Mouse (Mus musculus): ENCODE results near the gene Cntn5. TPM values are rescaled to one million over a fixed set of nuclear protein-coding genes. Genes with fewer than 3 reads are reported as not detected.

Gene Cntn5
- polyA plus RNA-seq, 1 experiment from 2014 or later, result 0.84 TPM

GRCm38 (mm10) chr9:10368410-10368809 lies 536.2 kb downstream of the Cntn5 start:
- Histone ChIP-seq H3K4me2 (ENCODE audit: low read depth) (no peak overlapping the region), H3K9ac (ENCODE audit: low read length) (no peak overlapping the region), H3K36me3 (ENCODE audit: control insufficient read depth, insufficient read depth, low read length) (no peaks in the 10 kb centered on the region), H3K27me3 (ENCODE audit: control insufficient read depth, insufficient read depth, low read length) (no peaks in the 10 kb centered on the region), H3K4me1 (ENCODE audit: control insufficient read depth, insufficient read depth, low read length) (no peaks in the 10 kb centered on the region), H3K9me3 (ENCODE audit: control insufficient read depth, low read length) (no peaks in the 10 kb centered on the region), H3K4me3 (ENCODE audit: low read depth, low read length) (no peak overlapping the region), H3K27ac (ENCODE audit: low read depth, low read length) (no peak overlapping the region)
- 43% methylated on average over 1 of the region's 1 CpGs for WGBS
- ATAC-seq (ENCODE audit: insufficient read depth, low FRiP score, low TSS enrichment) (peak; percentile 76; the same call in 1 of the 2 replicates), DNase-seq (ENCODE audit: low spot score) (no peak)

GRCm38 (mm10) chr9:10366246-10366955 lies 538.2 kb downstream of the Cntn5 start:
- H3K36me3 ChIP-seq (ENCODE audit: control insufficient read depth, insufficient read depth, low read length), result no peaks in the 10 kb centered on the region
- DNase-seq (ENCODE audit: low spot score), result no peak
- H3K27ac ChIP-seq (ENCODE audit: low read depth, low read length), result no peak overlapping the region
- no peaks in the 10 kb centered on the region for H3K4me1 ChIP-seq (ENCODE audit: control insufficient read depth, insufficient read depth, low read length)
- H3K9ac ChIP-seq (ENCODE audit: low read length), result no peak overlapping the region
- H3K4me2 ChIP-seq (ENCODE audit: low read depth), result no peak overlapping the region
- no peak for ATAC-seq (ENCODE audit: insufficient read depth, low FRiP score, low TSS enrichment)
- H3K4me3 ChIP-seq (ENCODE audit: low read depth, low read length), result no peak overlapping the region
- H3K27me3 ChIP-seq (ENCODE audit: control insufficient read depth, insufficient read depth, low read length), result no peaks in the 10 kb centered on the region
- 75% methylated on average over 6 of the region's 6 CpGs for WGBS
- no peaks in the 10 kb centered on the region for H3K9me3 ChIP-seq (ENCODE audit: control insufficient read depth, low read length)

- Histone ChIP-seq H3K4me1 (ENCODE audit: control insufficient read depth, insufficient read depth, low read length) (no peaks in the 10 kb centered on the region), H3K4me2 (ENCODE audit: low read depth) (no peak overlapping the region), H3K4me3 (ENCODE audit: low read depth, low read length) (no peak overlapping the region), H3K27me3 (ENCODE audit: control insufficient read depth, insufficient read depth, low read length) (no peaks in the 10 kb centered on the region), H3K27ac (ENCODE audit: low read depth, low read length) (no peak overlapping the region), H3K9ac (ENCODE audit: low read length) (no peak overlapping the region), H3K9me3 (ENCODE audit: control insufficient read depth, low read length) (no peaks in the 10 kb centered on the region), H3K36me3 (ENCODE audit: control insufficient read depth, insufficient read depth, low read length) (no peaks in the 10 kb centered on the region)
- ATAC-seq (ENCODE audit: insufficient read depth, low FRiP score, low TSS enrichment), result no peak
- no peak for DNase-seq (ENCODE audit: low spot score)
- WGBS, result 88% methylated on average over 4 of the region's 4 CpGs
Observed at GRCm38 (mm10) chr9:10350909-10351655, 553.5 kb downstream of the Cntn5 start.

GRCm38 (mm10) chr9:10348741-10349140 lies 555.8 kb downstream of the Cntn5 start:
- Histone ChIP-seq H3K27ac (ENCODE audit: low read depth, low read length) (no peak overlapping the region), H3K4me2 (ENCODE audit: low read depth) (no peak overlapping the region), H3K4me1 (ENCODE audit: control insufficient read depth, insufficient read depth, low read length) (no peaks in the 10 kb centered on the region), H3K9me3 (ENCODE audit: control insufficient read depth, low read length) (no peaks in the 10 kb centered on the region), H3K27me3 (ENCODE audit: control insufficient read depth, insufficient read depth, low read length) (no peaks in the 10 kb centered on the region), H3K4me3 (ENCODE audit: low read depth, low read length) (no peak overlapping the region), H3K9ac (ENCODE audit: low read length) (no peak overlapping the region), H3K36me3 (ENCODE audit: control insufficient read depth, insufficient read depth, low read length) (no peaks in the 10 kb centered on the region)
- DNase-seq (ENCODE audit: low spot score) (no peak), ATAC-seq (ENCODE audit: insufficient read depth, low FRiP score, low TSS enrichment) (no peak)
- WGBS, result 87% methylated on average over 11 of the region's 11 CpGs

GRCm38 (mm10) chr9:10348222-10348621 lies 556.4 kb downstream of the Cntn5 start:
- H3K9me3 ChIP-seq (ENCODE audit: control insufficient read depth, low read length), result no peaks in the 10 kb centered on the region
- ATAC-seq (ENCODE audit: insufficient read depth, low FRiP score, low TSS enrichment) (no peak), DNase-seq (ENCODE audit: low spot score) (no peak)
- 85% methylated on average over 4 of the region's 4 CpGs for WGBS
- no peak overlapping the region for H3K9ac ChIP-seq (ENCODE audit: low read length)
- no peaks in the 10 kb centered on the region for H3K4me1 ChIP-seq (ENCODE audit: control insufficient read depth, insufficient read depth, low read length)
- no peaks in the 10 kb centered on the region for H3K36me3 ChIP-seq (ENCODE audit: control insufficient read depth, insufficient read depth, low read length)
- no peak overlapping the region for H3K4me3 ChIP-seq (ENCODE audit: low read depth, low read length)
- H3K27ac ChIP-seq (ENCODE audit: low read depth, low read length), result no peak overlapping the region
- H3K4me2 ChIP-seq (ENCODE audit: low read depth), result no peak overlapping the region
- no peaks in the 10 kb centered on the region for H3K27me3 ChIP-seq (ENCODE audit: control insufficient read depth, insufficient read depth, low read length)

GRCm38 (mm10) chr9:10340751-10341150 lies 563.8 kb downstream of the Cntn5 start:
- Histone ChIP-seq H3K4me1 (ENCODE audit: control insufficient read depth, insufficient read depth, low read length) (no peaks in the 10 kb centered on the region), H3K9ac (ENCODE audit: low read length) (no peak overlapping the region), H3K27me3 (ENCODE audit: control insufficient read depth, insufficient read depth, low read length) (no peaks in the 10 kb centered on the region), H3K4me2 (ENCODE audit: low read depth) (no peak overlapping the region), H3K9me3 (ENCODE audit: control insufficient read depth, low read length) (no peaks in the 10 kb centered on the region), H3K4me3 (ENCODE audit: low read depth, low read length) (no peak overlapping the region), H3K27ac (ENCODE audit: low read depth, low read length) (no peak overlapping the region), H3K36me3 (ENCODE audit: control insufficient read depth, insufficient read depth, low read length) (no peaks in the 10 kb centered on the region)
- DNase-seq (ENCODE audit: low spot score) (no peak), ATAC-seq (ENCODE audit: insufficient read depth, low FRiP score, low TSS enrichment) (no peak)

GRCm38 (mm10) chr9:10339716-10340115 lies 564.9 kb downstream of the Cntn5 start:
- Histone ChIP-seq H3K4me3 (ENCODE audit: low read depth, low read length) (no peak overlapping the region), H3K27me3 (ENCODE audit: control insufficient read depth, insufficient read depth, low read length) (no peaks in the 10 kb centered on the region), H3K9me3 (ENCODE audit: control insufficient read depth, low read length) (no peaks in the 10 kb centered on the region), H3K27ac (ENCODE audit: low read depth, low read length) (no peak overlapping the region), H3K4me2 (ENCODE audit: low read depth) (no peak overlapping the region), H3K4me1 (ENCODE audit: control insufficient read depth, insufficient read depth, low read length) (no peaks in the 10 kb centered on the region), H3K9ac (ENCODE audit: low read length) (no peak overlapping the region), H3K36me3 (ENCODE audit: control insufficient read depth, insufficient read depth, low read length) (no peaks in the 10 kb centered on the region)
- no peak for DNase-seq (ENCODE audit: low spot score)
- no peak for ATAC-seq (ENCODE audit: insufficient read depth, low FRiP score, low TSS enrichment)
- WGBS, result 77% methylated on average over 1 of the region's 1 CpGs

- DNase-seq (ENCODE audit: low spot score) (peak; percentile 49), ATAC-seq (ENCODE audit: insufficient read depth, low FRiP score, low TSS enrichment) (peak; percentile 50; the same call in 1 of the 2 replicates)
- H3K4me2 ChIP-seq (ENCODE audit: low read depth), result no peak overlapping the region
- H3K36me3 ChIP-seq (ENCODE audit: control insufficient read depth, insufficient read depth, low read length), result no peaks in the 10 kb centered on the region
- no peak overlapping the region for H3K4me3 ChIP-seq (ENCODE audit: low read depth, low read length)
- no peaks in the 10 kb centered on the region for H3K27me3 ChIP-seq (ENCODE audit: control insufficient read depth, insufficient read depth, low read length)
- WGBS, result 41% methylated on average over 7 of the region's 7 CpGs
- no peaks in the 10 kb centered on the region for H3K9me3 ChIP-seq (ENCODE audit: control insufficient read depth, low read length)
- no peaks in the 10 kb centered on the region for H3K4me1 ChIP-seq (ENCODE audit: control insufficient read depth, insufficient read depth, low read length)
- H3K9ac ChIP-seq (ENCODE audit: low read length), result no peak overlapping the region
- no peak overlapping the region for H3K27ac ChIP-seq (ENCODE audit: low read depth, low read length)
Observed at GRCm38 (mm10) chr9:10324697-10325368, 579.7 kb downstream of the Cntn5 start.

Measured in neural tube, embryonic 11.5 days (tissue).